Mouse (Mus musculus): ENCODE data around the gene Ret.

GRCm38 (mm10) chr6:118192199-118192598 is 5.3 kb downstream of the Ret start:
- no peak for TF ChIP-seq CTCF (conservative IDR thresholded peaks at IDR 0.05; ENCODE audit: insufficient read depth, insufficient read length, low read depth, low read length)
- no peak for TF ChIP-seq POLR2A (IDR thresholded peaks at IDR 0.05; ENCODE audit: low read depth, low read length)

Measured in kidney, adult 2 months (tissue).